Mouse (Mus musculus) forelimb bud, embryonic 11.5 days (tissue): ENCODE measurements around the gene Pim1.
A peak's percentile ranks its signal among the peaks of the same experiment; 100 is the strongest.
"Not testable (repeated sequence)": the region's sequence is repeated elsewhere in the genome, so short reads cannot be mapped to it uniquely, and the experiment has no call there.

Experiments used
- DNase-seq: peaks from one replicate; pipeline ENCODE4 v3.0.0-alpha.2; 2012; ENCODE audit warnings: low read depth, low spot score

The Pim1 gene

GRCm38 (mm10) chr17:29490713-29491581 is at the start of gene Pim1:
Pim1 (plus strand) TSS chr17:29490753.
- peak; percentile 49 for DNase-seq

- no peak for DNase-seq
Measured at GRCm38 (mm10) chr17:29441562-29441961, 49.0 kb upstream of the Pim1 start.

- no peak for DNase-seq
Measured at GRCm38 (mm10) chr17:29442131-29442557, 48.4 kb upstream of the Pim1 start.

GRCm38 (mm10) chr17:29443724-29444123 is 46.8 kb upstream of the Pim1 start:
- DNase-seq: no peak

- no peak for DNase-seq
Measured at GRCm38 (mm10) chr17:29445072-29445471, 45.5 kb upstream of the Pim1 start.

- DNase-seq: no peak
Measured at GRCm38 (mm10) chr17:29447323-29447722, 43.2 kb upstream of the Pim1 start.

GRCm38 (mm10) chr17:29448055-29448454 is 42.5 kb upstream of the Pim1 start:
- no peak for DNase-seq

- no peak for DNase-seq
Measured at GRCm38 (mm10) chr17:29448561-29448960, 42.0 kb upstream of the Pim1 start.

GRCm38 (mm10) chr17:29450899-29451840 is 39.4 kb upstream of the Pim1 start:
- peak; percentile 81 for DNase-seq

- no peak for DNase-seq
Measured at GRCm38 (mm10) chr17:29451841-29452210, 38.7 kb upstream of the Pim1 start.

GRCm38 (mm10) chr17:29454119-29454518 is 36.4 kb upstream of the Pim1 start:
- not testable (repeated sequence) for DNase-seq

- DNase-seq: no peak
Measured at GRCm38 (mm10) chr17:29455411-29456120, 35.0 kb upstream of the Pim1 start.

GRCm38 (mm10) chr17:29456476-29456875 is 34.1 kb upstream of the Pim1 start:
- DNase-seq: no peak

GRCm38 (mm10) chr17:29456926-29457325 is 33.6 kb upstream of the Pim1 start:
- DNase-seq: no peak

GRCm38 (mm10) chr17:29457795-29458560 is 32.6 kb upstream of the Pim1 start:
- DNase-seq: no peak

- no peak for DNase-seq
Measured at GRCm38 (mm10) chr17:29459321-29460118, 31.0 kb upstream of the Pim1 start.

GRCm38 (mm10) chr17:29460119-29460505 is 30.4 kb upstream of the Pim1 start:
- DNase-seq: no peak

- peak; percentile 75 for DNase-seq
Measured at GRCm38 (mm10) chr17:29463627-29464026, 26.9 kb upstream of the Pim1 start.

GRCm38 (mm10) chr17:29464068-29464467 is 26.5 kb upstream of the Pim1 start:
- peak; percentile 97 for DNase-seq

- no peak for DNase-seq
Measured at GRCm38 (mm10) chr17:29464519-29465140, 25.9 kb upstream of the Pim1 start.
